Mouse (Mus musculus): ENCODE measurements around the gene 1810043G02Rik. TPM values are rescaled to one million over a fixed set of nuclear protein-coding genes. Genes with fewer than 3 reads are reported as not detected.

Gene 1810043G02Rik
- total and polyA plus RNA-seq, 2 experiments from 2014 or later, result 61.7 to 66.2 TPM

DNA sequence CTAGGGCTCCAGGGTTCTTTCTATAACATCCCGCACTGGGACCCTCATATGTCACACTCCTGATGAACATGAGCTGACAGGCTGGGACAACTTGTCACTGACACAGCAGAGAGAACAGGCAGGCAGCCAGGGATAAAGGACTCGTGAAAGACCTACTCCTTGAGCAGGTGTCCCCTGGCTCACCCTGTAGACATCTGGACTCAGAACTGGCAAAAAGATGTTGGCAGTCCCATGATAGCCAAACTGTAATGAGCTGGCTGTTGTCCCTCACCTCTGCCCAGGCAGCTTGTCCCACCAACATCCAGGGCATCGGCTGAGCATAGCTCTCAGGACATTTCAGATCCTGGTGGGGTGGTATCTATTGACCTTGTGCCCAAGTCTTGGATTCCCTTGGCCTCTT lies 17.3 kb downstream of the 1810043G02Rik start:
- H3K4me1 ChIP-seq (ENCODE audit: insufficient read depth, low read length), result no peaks in the 10 kb centered on the region
- no peak overlapping the region for H3K4me2 ChIP-seq (ENCODE audit: low read depth, low read length, poor library complexity, severe bottlenecking)
- no peak overlapping the region for H3K27ac ChIP-seq (ENCODE audit: low read depth, low read length)
- ATAC-seq (ENCODE audit: low FRiP score) (no peak), DNase-seq (ENCODE audit: low spot score) (no peak)
- H3K9ac ChIP-seq (replicated peaks; ENCODE audit: low read length, poor library complexity, severe bottlenecking), result no peak overlapping the region
- no peaks in the 10 kb centered on the region for H3K9me3 ChIP-seq (ENCODE audit: low read length)
- peaks cover 82% of the 10 kb centered on the region for H3K36me3 ChIP-seq (ENCODE audit: insufficient read depth, low read length)
- no peak for TF ChIP-seq CTCF (IDR thresholded peaks at IDR 0.05)
- H3K27me3 ChIP-seq (ENCODE audit: insufficient read depth, low read length), result no peaks in the 10 kb centered on the region
- WGBS, result 94% methylated on average over 3 of the region's 3 CpGs
- H3K4me3 ChIP-seq (ENCODE audit: low read depth, low read length), result no peak overlapping the region

DNA sequence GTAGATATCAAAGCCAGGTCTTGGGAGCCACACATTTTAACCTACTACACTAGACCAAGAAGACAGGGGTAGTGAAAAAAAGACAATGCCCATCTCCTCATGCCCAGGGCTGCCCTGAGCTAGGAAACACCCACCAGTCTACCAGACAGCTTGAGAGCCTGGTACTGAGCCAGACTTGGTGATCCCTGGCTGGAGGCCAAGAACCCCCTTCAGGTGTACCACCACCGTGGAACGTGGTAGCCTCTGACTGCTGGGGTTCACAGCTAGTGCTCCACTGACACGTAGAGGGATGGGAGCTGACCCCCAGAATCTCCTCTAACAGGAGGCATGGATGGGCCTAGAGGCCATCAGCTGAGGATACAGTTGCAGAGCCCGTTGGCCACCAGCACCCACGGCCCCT lies 21.9 kb downstream of the 1810043G02Rik start:
- H3K9ac ChIP-seq (replicated peaks; ENCODE audit: low read length, poor library complexity, severe bottlenecking), result no peak overlapping the region
- no peaks in the 10 kb centered on the region for H3K4me1 ChIP-seq (ENCODE audit: insufficient read depth, low read length)
- DNase-seq (ENCODE audit: low spot score) (no peak), ATAC-seq (ENCODE audit: low FRiP score) (no peak)
- 95% methylated on average over 5 of the region's 5 CpGs for WGBS
- TF ChIP-seq CTCF (IDR thresholded peaks at IDR 0.05), result no peak
- H3K4me3 ChIP-seq (ENCODE audit: low read depth, low read length), result no peak overlapping the region
- no peak overlapping the region for H3K4me2 ChIP-seq (ENCODE audit: low read depth, low read length, poor library complexity, severe bottlenecking)
- H3K36me3 ChIP-seq (ENCODE audit: insufficient read depth, low read length), result peaks cover 67% of the 10 kb centered on the region
- no peaks in the 10 kb centered on the region for H3K9me3 ChIP-seq (ENCODE audit: low read length)
- H3K27ac ChIP-seq (ENCODE audit: low read depth, low read length), result no peak overlapping the region
- no peaks in the 10 kb centered on the region for H3K27me3 ChIP-seq (ENCODE audit: insufficient read depth, low read length)

- 93% methylated on average over 11 of the region's 11 CpGs for WGBS
- no peaks in the 10 kb centered on the region for H3K27me3 ChIP-seq (ENCODE audit: insufficient read depth, low read length)
- peaks cover 53% of the 10 kb centered on the region for H3K36me3 ChIP-seq (ENCODE audit: insufficient read depth, low read length)
- TF ChIP-seq CTCF (IDR thresholded peaks at IDR 0.05), result no peak
- no peak overlapping the region for H3K4me3 ChIP-seq (ENCODE audit: low read depth, low read length)
- DNase-seq (ENCODE audit: low spot score), result no peak
- H3K9ac ChIP-seq (replicated peaks; ENCODE audit: low read length, poor library complexity, severe bottlenecking), result no peak overlapping the region
- ATAC-seq (ENCODE audit: low FRiP score), result no peak
- H3K4me2 ChIP-seq (ENCODE audit: low read depth, low read length, poor library complexity, severe bottlenecking), result no peak overlapping the region
- H3K27ac ChIP-seq (ENCODE audit: low read depth, low read length), result no peak overlapping the region
- no peaks in the 10 kb centered on the region for H3K9me3 ChIP-seq (ENCODE audit: low read length)
- H3K4me1 ChIP-seq (ENCODE audit: insufficient read depth, low read length), result peaks cover 8% of the 10 kb centered on the region; the same call in 1 of the 2 replicates
Observed at GRCm38 (mm10) chr10:78001796-78002195, 23.5 kb downstream of the 1810043G02Rik start.

DNA sequence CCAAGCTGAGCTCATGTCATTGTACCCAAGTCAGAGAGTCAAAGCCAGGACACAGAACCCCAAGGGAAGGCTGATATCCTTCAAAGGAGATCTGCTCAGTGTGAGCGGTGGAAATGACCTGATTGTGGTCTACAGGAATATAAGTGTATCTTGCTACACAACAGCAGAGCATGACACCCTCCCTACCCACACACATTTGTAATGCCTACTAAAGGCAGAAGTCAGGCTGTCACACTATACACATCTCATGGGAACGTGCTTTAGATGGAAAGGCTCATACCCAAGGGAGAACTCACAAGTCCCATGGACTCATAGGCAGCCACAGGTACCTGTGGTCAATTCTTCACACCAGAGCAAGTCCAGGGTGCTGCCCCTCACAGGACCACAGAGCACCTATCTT lies 24.0 kb downstream of the 1810043G02Rik start:
- H3K4me1 ChIP-seq (ENCODE audit: insufficient read depth, low read length), result peaks cover 8% of the 10 kb centered on the region; the same call in 1 of the 2 replicates
- ATAC-seq (ENCODE audit: low FRiP score) (no peak), DNase-seq (ENCODE audit: low spot score) (no peak)
- no peak overlapping the region for H3K4me2 ChIP-seq (ENCODE audit: low read depth, low read length, poor library complexity, severe bottlenecking)
- no peak overlapping the region for H3K9ac ChIP-seq (replicated peaks; ENCODE audit: low read length, poor library complexity, severe bottlenecking)
- no peak overlapping the region for H3K4me3 ChIP-seq (ENCODE audit: low read depth, low read length)
- 93% methylated on average over 2 of the region's 2 CpGs for WGBS
- H3K36me3 ChIP-seq (ENCODE audit: insufficient read depth, low read length), result peaks cover 50% of the 10 kb centered on the region
- no peak overlapping the region for H3K27ac ChIP-seq (ENCODE audit: low read depth, low read length)
- no peaks in the 10 kb centered on the region for H3K27me3 ChIP-seq (ENCODE audit: insufficient read depth, low read length)
- H3K9me3 ChIP-seq (ENCODE audit: low read length), result no peaks in the 10 kb centered on the region
- TF ChIP-seq CTCF (IDR thresholded peaks at IDR 0.05), result no peak

- Histone ChIP-seq H3K4me2 (ENCODE audit: low read depth, low read length, poor library complexity, severe bottlenecking) (no peak overlapping the region), H3K4me3 (ENCODE audit: low read depth, low read length) (no peak overlapping the region), H3K9me3 (ENCODE audit: low read length) (no peaks in the 10 kb centered on the region), H3K27ac (ENCODE audit: low read depth, low read length) (no peak overlapping the region), H3K9ac (replicated peaks; ENCODE audit: low read length, poor library complexity, severe bottlenecking) (no peak overlapping the region), H3K36me3 (ENCODE audit: insufficient read depth, low read length) (peaks cover 34% of the 10 kb centered on the region), H3K27me3 (ENCODE audit: insufficient read depth, low read length) (no peaks in the 10 kb centered on the region), H3K4me1 (ENCODE audit: insufficient read depth, low read length) (peaks cover 22% of the 10 kb centered on the region)
- ATAC-seq (ENCODE audit: low FRiP score) (no peak), DNase-seq (ENCODE audit: low spot score) (no peak)
- 91% methylated on average over 3 of the region's 3 CpGs for WGBS
- TF ChIP-seq CTCF (IDR thresholded peaks at IDR 0.05), result no peak
Observed at GRCm38 (mm10) chr10:78004479-78005100, 26.3 kb downstream of the 1810043G02Rik start.

GRCm38 (mm10) chr10:78005791-78006438 lies 27.6 kb downstream of the 1810043G02Rik start:
- Histone ChIP-seq H3K4me2 (ENCODE audit: low read depth, low read length, poor library complexity, severe bottlenecking) (no peak overlapping the region), H3K4me3 (ENCODE audit: low read depth, low read length) (no peak overlapping the region), H3K36me3 (ENCODE audit: insufficient read depth, low read length) (peaks cover 21% of the 10 kb centered on the region), H3K27ac (ENCODE audit: low read depth, low read length) (no peak overlapping the region), H3K9me3 (ENCODE audit: low read length) (no peaks in the 10 kb centered on the region), H3K27me3 (ENCODE audit: insufficient read depth, low read length) (no peaks in the 10 kb centered on the region), H3K9ac (replicated peaks; ENCODE audit: low read length, poor library complexity, severe bottlenecking) (no peak overlapping the region), H3K4me1 (ENCODE audit: insufficient read depth, low read length) (peaks cover 22% of the 10 kb centered on the region)
- DNase-seq (ENCODE audit: low spot score) (no peak), ATAC-seq (ENCODE audit: low FRiP score) (no peak)
- no peak for TF ChIP-seq CTCF (IDR thresholded peaks at IDR 0.05)
- 91% methylated on average over 4 of the region's 4 CpGs for WGBS
